Mouse (Mus musculus) adrenal gland, adult (tissue): Measurements from ENCODE around the gene Sf3b3.
A peak's percentile ranks its signal among the peaks of the same experiment; 100 is the strongest.

Experiments used
- DNase-seq, 2 experiments: peaks; one replicate each; pipeline ENCODE4 v3.0.0; 2022 to 2023; ENCODE audit warnings: low spot score in 1 of 2; ENCODE audit not compliant: inconsistent age in 2 of 2

Gene Sf3b3

DNA sequence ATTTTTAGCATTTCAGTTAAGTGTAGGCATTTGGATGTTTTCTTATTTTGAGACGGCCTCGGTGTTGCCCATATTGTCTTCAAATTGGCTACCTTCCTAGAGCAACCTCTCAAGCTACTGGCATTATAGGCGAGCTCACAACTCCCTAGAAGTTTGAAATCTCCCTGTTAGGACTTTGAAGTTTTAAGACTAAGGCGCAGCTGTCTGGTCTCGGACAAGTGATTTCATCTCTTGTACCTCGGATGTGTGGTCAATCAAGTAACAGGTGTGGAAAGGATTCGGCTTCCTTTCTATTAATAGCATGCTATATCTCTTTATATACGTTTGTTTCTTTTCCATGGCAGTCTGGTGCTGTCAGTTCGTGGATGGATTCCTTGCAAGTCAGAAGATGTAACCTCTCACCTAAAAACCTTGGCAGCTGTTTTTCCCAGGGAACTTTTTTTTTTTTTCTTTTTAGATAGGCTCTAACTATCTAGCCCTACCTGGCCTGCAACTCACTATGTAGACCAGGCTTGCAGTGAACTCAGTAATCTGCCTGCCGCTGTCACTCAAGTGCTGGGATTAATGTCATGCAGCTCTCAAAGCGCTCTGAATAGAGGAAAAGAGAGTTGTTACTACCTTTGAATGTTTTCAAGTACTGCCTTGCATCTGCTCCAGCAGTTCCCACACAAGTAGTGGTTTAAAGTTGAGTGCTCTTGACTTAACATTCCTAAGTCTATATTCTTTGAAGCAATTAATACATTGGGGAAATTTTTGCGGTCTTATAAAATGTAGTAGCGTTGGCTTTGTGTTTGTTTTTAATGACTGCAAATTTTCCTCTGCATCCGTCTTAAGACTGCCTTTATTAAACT is 1.3 kb upstream of the Sf3b3 start:
- DNase-seq, result peak in 1 of 2 experiments; percentile 45

DNA sequence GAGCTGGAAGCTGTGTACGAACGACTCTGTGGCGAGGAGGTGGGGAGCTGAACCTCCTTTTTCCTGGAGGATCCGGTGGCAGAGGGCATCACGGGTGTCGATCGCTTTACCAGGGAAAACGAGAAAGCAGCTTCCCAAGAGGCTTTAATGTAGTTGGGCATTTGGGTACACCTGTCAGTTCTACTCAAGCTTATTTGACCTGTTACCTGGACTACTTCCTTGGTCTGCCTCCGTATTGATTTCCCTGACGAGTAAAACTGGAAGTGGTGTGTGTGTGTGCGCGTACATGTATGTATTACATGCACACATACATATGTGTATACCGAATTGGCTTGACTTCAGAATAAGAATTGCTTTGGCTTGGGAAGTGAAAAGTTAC is 573 bp upstream of the Sf3b3 start:
- DNase-seq, result no peak

DNA sequence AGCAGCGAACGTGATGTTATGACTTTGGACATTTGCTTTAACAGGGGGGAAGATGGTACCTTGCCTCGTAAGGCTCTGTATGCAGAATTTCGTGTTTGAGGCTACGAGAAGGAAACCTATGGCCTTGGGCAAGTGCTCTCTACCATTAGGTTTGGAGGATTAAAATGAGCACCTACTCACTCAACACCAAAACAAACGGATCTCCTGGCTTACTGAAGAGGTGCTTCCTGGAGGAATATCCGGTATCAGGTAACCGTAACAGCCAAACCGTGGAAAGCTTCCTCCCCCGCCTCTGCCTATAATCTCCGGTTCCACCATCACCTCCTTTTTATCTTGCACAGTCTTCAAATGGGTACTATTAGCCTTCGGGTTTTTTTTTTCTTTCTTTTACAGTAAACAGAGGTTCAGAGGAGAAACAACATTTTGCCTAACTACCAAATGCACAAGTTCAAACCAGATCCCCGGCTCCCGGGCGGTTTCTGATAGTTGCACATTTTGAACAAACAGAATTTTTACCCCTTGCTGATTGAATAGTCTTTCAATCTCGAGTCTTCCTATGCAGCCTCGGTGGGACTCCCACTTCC is 674 bp downstream of the Sf3b3 start:
- DNase-seq, result peak; percentile 13 to 70

DNA sequence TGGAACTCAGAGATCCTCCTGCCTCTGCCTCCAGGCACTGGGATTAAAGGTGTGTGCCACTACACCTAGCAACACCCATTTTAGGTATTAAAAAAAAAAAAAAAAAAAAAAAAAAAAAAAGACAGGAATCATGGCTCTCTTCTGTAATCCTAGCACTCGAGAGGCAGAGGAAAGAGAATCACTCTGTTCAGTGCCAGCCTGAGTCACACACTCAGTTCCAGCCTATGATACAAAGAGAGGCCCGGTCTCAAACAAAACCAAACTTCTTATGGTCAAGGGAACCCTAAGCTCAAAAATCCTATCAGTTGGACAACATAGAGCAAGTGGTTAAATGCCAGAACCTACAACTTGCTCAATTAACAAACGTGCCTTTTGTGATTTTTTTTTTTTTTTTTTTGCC is 1.6 kb downstream of the Sf3b3 start:
- DNase-seq, result no peak

DNA sequence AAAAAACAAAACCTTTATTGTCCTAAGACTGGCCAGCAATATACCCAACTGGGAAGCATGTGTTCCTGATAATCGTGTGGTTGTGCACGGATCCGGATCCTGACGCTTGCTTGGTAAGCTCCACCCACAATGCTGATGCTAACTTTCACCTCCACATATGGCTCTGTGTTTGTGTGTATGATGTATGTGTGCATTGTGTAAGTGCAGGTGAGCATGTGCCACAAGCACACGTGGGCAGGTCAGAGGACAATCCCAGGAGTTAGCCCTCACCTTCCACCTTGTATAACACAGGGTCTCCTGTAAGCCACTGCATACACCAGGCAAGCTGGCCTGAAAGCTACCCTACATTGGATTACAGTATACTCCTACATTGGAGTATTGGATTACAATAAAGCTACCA is 3.4 kb downstream of the Sf3b3 start:
- no peak for DNase-seq

DNA sequence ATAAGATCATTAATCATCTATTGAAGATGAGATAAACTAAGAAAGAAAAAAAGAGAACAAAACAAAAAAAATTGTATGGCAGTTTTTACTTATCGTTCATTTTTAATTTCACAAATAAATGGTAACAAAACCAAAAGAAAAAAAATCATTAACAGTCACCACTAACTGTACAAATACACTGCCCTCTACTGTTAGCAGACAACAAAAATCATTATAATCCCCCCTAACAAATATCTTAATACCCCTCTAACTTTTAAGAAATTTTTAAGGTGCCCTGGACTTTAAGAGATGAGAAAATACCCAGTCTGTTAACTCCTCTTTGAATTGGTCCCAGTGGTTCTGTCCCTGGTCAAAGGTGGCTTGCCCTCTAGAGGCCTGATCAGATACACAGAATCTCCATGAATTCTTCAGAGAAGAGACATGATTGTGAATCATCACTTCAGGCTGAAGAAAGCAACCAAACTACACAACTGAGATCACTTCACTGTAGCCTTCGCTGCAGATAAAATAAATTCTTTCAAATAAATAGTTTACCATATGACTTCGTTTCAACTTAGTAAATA is 4.5 kb downstream of the Sf3b3 start:
- DNase-seq, result no peak

DNA sequence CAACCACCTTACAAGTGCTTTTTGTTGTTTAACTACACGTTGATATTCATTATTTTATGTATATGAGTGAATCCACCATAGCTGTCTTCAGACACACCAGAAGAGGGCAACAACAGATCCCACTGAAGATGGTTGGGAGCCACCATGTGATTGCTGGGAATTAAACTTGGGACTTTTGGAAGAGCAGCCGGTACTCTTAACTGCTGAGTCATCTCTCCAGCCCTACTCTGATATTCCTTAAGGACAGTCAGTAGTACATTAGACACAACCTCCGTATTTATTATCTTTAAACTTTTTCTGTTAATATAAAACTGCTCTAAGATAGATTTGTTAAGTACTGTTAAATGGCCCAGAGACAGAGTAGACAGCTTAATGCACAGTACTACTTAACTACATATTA is 14.6 kb downstream of the Sf3b3 start:
- DNase-seq, result peak in 1 of 2 experiments; percentile 28

DNA sequence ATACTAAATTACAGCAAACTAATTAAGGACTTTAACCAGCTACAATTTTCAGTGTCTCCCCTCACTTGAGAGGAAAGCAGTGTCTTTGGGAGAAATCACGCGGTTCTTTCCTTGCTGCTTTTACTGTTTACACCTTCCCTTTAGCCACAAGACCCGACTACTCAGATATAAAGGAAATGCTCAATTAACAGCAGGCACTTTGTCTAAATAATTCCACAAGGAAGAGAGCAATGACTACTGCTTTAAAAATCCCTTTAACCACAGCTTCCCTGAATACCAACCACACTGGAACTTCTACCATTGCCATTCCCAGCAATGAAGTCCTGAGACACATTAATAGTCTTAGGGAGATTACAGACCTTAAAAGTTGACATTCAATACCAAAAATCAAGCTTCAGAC is 18.1 kb downstream of the Sf3b3 start:
- DNase-seq, result no peak

DNA sequence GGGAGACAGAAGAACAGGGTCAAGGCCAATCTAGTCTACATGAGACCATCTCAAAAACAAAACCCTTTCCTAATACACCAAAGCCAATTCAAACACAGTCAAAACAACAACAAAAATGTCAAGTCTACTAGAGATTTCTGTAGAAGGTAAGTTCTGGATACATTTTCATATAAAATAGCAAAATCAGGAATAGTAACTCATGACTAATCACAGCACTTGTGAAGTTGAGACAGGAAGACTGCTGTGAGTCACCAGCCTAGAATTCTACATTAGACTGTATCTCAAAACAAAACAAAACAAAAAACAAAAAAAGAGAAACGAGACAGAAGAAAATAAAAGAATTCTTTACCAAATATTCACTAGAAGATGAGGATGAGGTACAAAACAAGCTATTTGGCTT is 21.7 kb downstream of the Sf3b3 start:
- DNase-seq, result peak in 1 of 2 experiments; percentile 75

DNA sequence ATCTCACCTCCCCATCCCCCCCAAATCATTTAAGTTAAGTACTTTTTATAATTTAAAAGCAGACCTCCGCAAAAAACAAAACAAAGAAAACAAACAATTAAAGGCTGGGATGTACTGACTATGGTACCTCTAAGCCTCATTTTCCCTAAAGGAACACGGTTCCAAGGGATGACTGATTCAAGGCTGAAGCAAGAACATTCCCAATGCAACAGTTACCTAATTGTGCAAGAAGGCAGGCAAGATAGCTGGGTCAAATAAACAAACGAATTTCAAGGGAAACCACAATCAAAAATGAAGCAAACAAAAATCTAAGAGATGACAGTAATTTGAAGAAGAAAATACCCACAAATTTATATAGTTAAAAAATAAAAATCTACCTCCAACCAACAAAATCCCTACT is 24.6 kb downstream of the Sf3b3 start:
- peak in 1 of 2 experiments; percentile 75 for DNase-seq

DNA sequence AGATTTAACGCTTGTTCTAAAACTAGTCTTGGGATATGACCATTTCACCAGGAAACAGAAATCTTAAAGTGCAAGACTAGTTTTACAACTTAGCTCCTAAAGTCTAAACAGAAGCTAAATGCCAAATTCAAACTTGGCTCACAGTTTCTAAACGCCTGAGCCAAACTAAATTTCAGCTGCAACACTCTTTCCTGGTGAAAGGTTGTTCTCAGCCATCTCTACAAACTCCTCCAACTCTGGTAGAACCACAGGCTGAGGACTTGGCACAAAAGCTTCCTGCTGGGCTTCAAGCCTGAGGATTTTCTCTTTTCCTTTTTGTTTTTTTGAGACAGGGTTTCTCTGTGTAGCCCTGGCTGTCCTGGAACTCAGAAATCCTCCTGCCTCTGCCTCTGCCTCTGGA is 26.3 kb downstream of the Sf3b3 start:
- peak in 1 of 2 experiments; percentile 51 for DNase-seq

DNA sequence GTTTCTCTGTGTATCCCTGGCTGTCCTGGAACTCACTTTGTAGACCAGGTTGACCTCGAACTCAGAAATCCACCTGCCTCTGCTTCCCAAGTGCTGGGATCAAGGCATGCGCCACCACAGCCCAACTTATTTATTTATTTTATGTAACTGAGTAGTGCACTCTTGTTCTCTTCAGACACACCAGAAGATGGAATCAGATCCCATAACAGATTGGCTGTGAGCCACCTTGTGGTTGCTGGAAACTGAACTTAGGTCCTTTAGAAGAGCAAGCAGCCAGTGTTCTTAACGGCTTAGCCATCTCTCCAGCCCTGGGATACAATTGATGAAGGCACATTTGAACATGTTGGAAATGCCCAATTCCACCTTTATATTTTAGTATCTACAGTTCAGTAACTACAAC is 28.0 kb downstream of the Sf3b3 start:
- peak in 1 of 2 experiments; percentile 45 for DNase-seq

DNA sequence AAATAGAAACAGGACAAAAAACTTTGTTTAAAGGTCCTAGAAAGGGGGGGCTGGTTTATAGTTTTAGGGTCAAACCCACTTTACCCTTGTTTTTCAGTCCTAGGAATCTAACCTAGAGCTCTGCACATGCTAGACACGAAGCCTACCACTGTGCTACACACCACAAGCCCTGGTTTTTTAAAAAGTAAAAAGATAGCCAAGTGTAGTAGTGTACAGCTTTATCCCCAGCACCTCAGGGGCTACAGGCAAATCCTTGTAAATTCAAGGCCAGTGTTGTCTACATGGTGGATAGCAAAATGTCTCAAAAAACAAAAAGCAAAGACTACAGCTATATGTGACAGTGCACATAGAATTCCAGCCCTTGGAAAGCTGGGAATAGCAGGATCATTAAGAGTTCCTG is 29.6 kb downstream of the Sf3b3 start:
- peak in 1 of 2 experiments; percentile 65 for DNase-seq

DNA sequence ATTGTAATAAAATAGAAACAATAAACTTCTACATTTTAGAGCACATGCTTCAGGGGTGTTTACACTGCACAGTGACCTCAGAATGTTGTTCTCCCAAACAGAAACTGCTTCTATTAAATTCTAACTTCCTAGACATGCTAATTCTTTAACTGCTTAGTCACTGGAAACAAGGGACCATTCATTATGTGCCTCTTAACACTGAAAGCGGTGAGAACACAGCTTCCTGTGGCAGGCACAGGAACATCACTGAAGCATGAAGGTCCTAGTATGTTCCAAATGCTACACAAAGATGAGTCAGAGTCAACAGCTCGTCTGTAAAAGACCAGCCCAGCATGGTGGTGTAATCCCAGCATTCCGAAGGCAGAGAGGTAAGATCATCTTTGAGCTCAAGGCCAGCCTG is 31.3 kb downstream of the Sf3b3 start:
- peak in 1 of 2 experiments; percentile 52 for DNase-seq

DNA sequence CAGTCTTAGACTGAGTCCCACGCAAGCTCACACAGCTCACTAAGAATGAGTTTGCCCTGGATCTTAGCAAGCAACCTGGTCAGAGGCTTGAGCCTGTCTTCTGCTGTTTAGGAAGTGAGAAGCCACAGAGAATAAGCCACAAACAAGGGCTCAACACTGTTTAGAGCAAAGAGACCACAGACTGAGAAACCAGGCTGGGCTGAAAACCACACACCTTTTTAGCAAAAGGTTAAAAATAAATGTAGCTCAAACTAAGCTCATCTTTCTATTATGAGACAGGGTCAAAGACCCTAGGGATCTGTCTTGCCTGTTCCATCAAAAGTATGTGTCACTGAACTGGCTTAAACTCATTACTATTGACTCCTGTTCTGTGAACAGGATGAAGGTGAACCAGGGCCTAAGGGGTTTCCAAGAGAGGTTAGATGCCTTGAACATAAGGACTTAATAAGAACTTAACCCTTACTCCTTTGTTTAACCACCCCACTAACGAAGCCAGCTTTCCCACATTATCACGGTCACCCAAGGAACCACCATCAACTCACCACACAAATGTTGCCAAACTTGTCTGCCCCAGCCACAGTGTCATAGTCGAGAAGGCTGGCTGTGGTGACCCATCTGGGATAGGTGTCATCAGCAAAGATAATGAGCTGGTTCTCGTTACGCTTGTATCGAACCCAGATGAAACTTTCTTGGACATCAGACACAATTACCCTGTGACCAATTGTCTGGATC is 33.3 kb downstream of the Sf3b3 start:
- DNase-seq, result no peak

DNA sequence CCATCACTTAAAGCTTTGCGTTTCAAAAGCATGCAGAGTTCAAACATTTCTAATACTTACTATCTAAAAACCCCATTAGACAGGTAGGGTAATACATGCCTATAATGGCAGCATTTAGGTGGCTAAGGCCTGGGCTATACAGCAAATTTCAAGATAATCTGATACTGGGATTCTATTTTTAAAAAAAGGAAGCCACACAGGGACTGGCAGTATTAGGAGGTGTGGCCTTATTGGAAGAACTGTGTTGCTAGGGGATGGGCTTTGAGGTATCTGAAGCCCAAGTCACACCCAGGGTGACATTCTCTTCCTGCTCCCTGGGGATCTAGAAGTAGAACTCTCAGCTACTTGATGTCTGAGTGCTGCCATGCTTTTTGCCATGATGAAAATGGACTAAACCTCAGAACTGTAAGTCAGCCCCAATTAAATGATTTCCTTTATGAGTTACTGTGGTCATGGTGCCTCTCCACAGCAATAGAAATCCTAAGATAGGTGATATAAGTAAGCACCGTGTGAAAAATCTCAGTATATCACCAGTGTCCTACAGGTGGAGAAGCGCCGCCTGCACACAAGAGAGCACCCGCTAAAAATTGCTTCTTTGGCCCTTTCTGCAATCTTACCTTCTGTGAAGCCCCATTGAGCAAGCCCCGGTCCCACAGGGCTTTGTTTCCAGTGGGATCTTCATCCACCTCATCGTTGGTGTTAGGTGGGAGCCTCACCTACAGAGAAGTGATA is 34.1 kb downstream of the Sf3b3 start:
- DNase-seq, result no peak

DNA sequence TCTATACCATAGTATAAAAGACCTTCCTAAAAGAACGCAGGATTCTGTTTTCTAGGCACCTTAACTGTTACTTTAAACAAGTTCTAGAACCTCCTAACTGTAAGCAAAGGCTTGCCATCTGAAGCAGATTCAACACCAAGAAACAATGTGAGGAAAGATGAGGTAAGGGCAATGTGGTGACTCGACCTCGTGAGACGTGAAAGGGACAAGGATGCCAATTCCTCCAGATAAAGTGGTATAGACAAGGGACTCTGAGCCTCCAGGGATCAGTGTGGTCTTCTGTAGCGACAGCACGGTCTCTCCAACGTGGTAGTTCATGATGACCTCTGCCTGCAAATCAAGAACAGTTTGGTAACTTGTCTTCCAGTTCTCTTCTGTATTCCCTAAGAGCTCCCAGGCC is 34.8 kb downstream of the Sf3b3 start:
- peak in 1 of 2 experiments; percentile 35 for DNase-seq

DNA sequence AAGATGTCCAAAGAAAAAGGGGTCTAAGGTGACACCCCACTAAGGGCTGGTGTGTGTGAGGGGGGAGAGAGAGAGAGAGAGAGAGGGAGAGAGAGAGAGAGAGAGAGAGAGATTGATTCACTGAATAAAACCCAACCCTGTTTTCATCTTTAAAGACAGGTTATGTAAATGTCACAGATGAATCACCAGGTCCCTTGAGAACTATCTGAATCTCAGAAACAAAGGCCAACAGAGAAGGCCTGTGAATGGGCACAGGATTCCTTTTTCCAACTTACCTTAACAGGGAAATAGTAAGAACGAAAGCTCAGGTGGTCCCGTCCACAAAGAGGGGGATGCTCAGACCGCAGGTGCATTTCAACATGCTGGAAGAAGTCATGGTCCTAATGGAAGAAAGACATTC is 35.5 kb downstream of the Sf3b3 start:
- DNase-seq, result peak in 1 of 2 experiments; percentile 73

DNA sequence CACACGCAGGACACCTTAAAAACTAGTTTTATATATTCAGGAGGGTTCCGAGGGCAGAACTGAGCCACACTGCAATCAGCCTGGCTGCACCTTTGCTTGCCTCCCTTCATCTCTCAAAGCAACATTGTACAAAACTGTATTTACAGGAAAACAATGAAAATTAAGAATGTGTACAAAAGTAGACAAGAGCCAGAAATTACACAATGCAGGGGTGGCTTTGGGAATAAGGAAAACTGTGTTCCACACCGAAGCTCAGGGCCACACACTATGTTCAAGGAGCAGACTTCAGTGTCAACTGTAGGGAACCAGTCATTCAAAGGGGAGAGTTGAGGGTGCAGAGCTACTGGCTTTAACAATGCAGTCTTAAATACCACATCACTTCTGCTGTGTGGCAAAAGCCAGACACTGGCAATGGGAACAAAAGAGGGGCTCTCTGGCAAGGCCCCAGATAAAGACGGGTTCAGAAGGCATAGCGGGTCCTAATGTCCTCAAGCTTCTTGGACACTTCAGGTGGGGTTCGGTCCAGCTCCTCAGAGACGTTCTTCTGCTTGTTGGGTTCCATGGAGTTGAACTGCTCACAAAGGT is 36.0 kb downstream of the Sf3b3 start:
- DNase-seq, result peak in 1 of 2 experiments; percentile 64

DNA sequence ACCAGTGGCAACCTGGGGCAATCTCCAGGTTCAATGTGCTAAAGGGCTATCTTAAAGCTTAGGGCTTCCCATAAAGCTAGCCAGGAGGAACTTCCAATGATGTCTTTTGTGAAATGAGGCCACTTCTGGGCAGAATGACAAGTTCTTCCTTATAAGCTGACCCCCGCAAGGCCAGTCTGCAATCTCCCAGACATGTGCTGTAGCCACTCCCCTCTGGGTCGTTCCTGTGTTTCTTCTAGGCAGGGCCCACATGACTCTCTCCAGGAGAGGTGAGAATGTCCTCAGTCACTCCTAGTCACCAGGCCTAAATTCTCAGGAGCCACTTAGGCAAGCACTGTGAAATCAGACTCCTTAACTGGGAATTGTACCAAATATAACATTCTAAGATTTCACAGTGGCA is 36.8 kb downstream of the Sf3b3 start:
- DNase-seq, result peak in 1 of 2 experiments; percentile 82
